Mouse (Mus musculus) spleen, postnatal 14 days (tissue): ENCODE results near the gene Esrrg.

Experiments used
- DNase-seq, 2 experiments: peaks; one replicate each; pipeline ENCODE4 v3.0.0; 2021 to 2022; ENCODE audit warnings: low spot score in 2 of 2

Gene Esrrg

DNA sequence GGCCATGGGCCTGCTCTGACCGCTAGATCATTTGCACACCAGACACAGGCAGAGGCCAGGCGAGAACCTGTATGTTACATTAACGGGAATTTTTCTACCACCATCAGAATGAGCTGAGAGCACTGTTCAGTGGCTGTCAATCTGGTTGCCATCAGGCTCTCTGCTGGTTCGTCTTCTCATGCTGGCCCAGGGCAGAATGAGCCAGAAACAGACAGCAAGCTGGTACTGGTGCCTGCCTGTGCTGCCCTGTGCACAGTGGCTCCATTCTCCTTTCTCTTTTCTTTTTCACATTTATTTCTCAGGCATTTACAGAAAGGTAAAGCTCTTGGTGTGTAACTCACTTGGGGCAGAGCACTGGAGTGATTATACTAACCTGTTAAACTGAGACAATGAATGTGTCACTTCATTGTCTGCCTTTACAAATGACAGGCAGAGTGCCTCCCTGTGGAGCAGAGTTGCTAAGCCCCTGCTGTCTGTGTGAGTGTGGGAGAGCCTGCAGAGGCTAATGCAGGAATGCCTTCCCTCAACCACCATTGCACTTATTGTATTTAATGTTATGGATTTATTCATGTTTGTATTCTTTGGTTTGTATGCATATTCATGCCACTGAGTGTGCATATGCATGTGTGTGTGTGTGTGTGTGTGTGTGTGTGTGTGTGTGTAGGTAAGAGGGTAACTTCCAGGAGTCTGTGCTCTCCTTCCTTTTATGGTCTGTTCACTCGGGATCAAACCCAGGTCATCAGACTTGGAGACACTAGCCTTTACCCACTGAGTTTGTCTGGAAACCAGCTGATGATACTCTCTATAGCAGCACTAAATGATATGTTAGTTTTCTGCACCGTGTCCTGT lies 651.9 kb downstream of the Esrrg start:
- DNase-seq, result no peak

DNA sequence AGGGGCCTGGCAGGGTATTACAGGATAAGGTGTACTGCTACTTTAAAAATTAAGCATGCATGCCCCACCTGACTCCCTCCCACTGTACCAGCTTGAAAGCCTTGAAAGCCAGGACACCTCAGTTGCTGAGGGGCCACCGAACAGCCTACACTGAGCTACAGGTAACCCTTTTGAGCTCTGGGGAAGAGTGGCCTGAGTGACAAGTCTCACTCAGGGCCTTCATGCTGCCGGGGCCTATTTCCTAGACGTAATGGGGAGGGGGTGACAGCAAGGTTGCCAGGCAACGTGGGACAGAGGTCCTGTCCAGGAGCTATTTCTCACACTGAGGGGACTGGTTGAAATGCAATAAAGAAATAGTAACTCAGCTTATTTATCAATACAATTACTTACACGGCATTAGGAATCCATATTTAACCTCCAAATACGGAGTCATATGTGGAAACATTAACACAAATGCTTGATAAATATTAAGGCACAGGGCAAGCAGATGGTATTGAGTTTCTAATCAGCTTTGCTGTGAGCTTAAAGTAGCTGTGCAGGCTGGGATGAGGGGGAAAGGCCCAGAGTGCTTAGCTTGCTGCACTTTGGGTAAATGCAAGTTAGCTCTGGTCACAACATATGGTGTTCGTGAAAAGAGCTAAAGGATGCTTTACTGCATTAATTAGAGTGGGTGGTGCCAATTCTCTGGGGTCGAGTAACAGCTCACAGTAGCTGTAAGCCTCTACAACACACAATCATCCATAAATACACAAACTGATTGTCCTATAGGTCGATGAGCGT lies 653.5 kb downstream of the Esrrg start, which contains the start of gene Ush2a:
Ush2a (plus strand) TSS at position 121 of the 780 bp plus-strand sequence.
- no peak for DNase-seq
